Mouse (Mus musculus): ENCODE results near the gene Prkacb.

GRCm38 (mm10) chr3:146766071-146766605 is 46.7 kb downstream of the Prkacb start:
- TF ChIP-seq CTCF (IDR thresholded peaks at IDR 0.05; ENCODE audit: low read depth), result no peak
- TF ChIP-seq EP300 (IDR thresholded peaks at IDR 0.05; ENCODE audit: low read depth), result no peak

Data from liver, embryonic 14.5 days (tissue).